Mouse (Mus musculus) heart, postnatal 14 days (tissue): ENCODE data around the gene Hist1h2an. TPM values are rescaled to one million over a fixed set of nuclear protein-coding genes. Genes with fewer than 3 reads are reported as not detected.

Source experiments
- DNase-seq, 2 experiments: peaks; one replicate each; pipeline ENCODE4 v3.0.0; 2021 to 2022
- intact Hi-C: fragments of 180-260 bp; cut with DNase I; formaldehyde crosslinking; loops from one replicate; pipeline ENCODE4 v1.15.1; 2025
- microRNA-seq, 2 experiments: library from miRNA; unstranded; fragments of <30 nt; microRNA quantifications; one replicate each; pipeline ENCODE4 v1.2.0; 2021 to 2022
- total RNA-seq, 2 experiments: library from RNA; stranded (reverse); gene quantifications; 2 replicates each; pipeline ENCODE4 v1.2.3; 2021

Hist1h2an gene
- total RNA-seq, 2 experiments from 2014 or later: 10.5 to 19.2 TPM

DNA sequence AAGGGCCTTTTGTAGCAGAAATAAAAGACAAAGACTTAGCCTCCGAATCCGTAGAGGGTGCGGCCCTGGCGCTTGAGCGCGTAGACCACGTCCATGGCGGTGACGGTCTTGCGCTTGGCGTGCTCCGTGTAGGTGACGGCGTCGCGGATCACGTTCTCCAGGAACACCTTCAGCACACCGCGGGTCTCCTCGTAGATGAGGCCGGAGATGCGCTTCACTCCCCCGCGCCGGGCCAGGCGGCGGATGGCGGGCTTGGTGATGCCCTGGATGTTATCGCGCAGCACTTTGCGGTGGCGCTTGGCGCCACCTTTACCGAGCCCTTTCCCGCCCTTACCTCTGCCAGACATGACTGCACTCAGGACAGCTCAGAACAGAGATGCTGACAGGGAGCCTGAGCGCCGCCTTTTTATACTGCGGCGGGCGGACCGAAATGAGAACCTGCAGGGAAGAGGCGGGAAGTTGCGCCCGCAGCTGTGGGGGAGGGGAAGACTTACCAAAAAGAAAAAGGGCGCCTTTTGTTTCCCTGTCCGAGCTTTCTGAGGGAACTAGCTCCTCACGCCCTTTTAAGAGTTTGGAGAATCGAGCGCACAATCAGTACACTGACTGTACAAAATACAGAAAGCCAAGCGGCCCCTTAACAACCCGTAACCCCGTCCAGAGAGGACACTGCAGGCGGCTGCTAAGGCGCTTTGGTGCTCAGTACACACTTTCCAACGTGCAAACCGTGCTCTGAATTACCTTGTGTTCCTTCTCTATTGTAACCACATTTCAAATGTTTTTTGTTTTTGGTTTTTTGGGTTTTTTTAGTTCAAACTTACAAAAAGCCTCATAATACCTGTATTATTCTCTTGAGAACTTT, 36.6 kb downstream of the Hist1h2an start, which contains the start of gene Hist1h4k:
Gene Hist1h4k, minus strand, starts transcription at position 347 of the 859 bp plus-strand sequence.
- DNase-seq: peak; percentile 88 to 93
- intact Hi-C loops: loop anchor here (1.0 to 10.0 kb wide), 2 partner anchors 16 to 1834 kb away; partner anchors contain the start of gene Hist1h4d

DNA sequence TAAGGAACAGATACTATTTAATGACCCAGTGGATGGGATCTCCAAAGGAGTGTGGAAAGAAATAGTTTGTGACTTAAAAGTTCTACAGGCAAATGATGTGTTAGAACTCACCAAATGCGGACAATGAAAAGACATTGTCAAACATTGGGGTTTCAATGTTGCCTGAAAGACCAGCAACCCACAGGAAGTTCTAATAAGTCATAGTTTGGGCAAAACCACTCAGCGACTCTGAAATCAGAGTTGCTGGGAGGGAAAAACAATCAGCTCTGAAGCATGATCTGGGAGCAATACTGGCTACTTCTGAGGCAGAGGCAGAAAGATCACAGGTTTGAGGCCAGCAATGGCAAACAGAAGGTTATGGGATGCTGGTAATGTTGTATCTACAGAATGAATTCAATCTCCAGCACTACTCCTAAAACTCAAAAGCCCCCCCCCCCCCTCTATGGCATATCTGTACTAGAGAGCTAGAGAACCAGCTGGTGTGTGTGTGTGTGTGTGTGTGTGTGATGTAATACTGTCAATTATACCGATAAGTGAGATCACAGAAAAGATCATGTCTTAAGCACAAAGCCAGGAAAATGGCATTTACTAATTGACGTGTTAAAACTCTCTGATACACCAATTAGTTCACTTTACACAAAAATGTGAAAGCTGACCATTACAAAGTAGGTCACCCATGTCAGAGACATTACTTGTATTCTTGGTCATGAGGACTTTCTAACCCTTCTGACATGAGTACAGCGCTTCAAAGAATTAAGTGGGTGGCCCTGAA, 37.4 kb downstream of the Hist1h2an start:
- intact Hi-C loops: loop anchor here (1.0 to 10.0 kb wide), 2 partner anchors 15 to 1835 kb away; partner anchors contain the start of gene Hist1h4d
- DNase-seq: no peak

DNA sequence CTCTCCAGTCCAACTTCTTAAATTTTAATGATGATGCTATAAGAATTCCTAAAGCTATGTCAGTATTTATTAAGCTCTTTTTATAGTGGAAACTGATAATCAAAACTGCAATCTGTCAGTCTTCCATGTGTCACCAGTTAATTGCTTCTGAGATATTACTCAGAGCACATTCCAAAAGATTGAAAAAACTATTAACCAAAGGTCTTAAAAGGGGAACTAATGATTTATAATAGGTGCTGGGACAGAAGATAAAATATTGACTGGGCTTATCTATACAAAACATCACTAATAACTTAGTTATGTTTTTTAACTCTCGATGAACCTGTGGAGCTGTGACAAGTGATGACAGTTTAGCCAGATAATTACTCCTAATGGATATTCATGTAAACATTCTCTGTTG, 42.0 kb downstream of the Hist1h2an start:
- DNase-seq: no peak
- intact Hi-C loops: no loop called here

Small RNA genes within 50 kb of the gene (microRNA-seq; reads per million reads assigned to microRNA genes)
- gene Gm19658 (0 reads per million in 2 experiments), gene Gm44346 (0 reads per million in 2 experiments), gene Gm44454 (0 reads per million in 2 experiments), gene Gm44466 (0 reads per million in 2 experiments)

Other genes with a start within 250 kb of the Hist1h2an start
- not detected for gene Olfr1366, start 244.4 kb downstream of the Hist1h2an start, total RNA-seq
- not detected for gene Olfr1535, start 227.3 kb downstream of the Hist1h2an start, total RNA-seq
- not detected for gene Olfr1364, start 205.5 kb downstream of the Hist1h2an start, total RNA-seq
- not detected for gene Olfr1362, start 173.2 kb downstream of the Hist1h2an start, total RNA-seq
- gene Olfr11, start 144.7 kb downstream of the Hist1h2an start, total RNA-seq: not detected
- not detected for gene Olfr1361, start 123.8 kb downstream of the Hist1h2an start, total RNA-seq
- gene Olfr1360, start 109.8 kb downstream of the Hist1h2an start, total RNA-seq: not detected
- gene Olfr1359, start 89.1 kb downstream of the Hist1h2an start, total RNA-seq: not detected
- gene Hist1h2bl, start 71.1 kb downstream of the Hist1h2an start, total RNA-seq: 100 to 1,000 TPM in 1 of 2 experiments, 10 to 100 TPM in 1; 66.3 to 130 TPM
- 100 to 1,000 TPM in 1 of 2 experiments, 10 to 100 TPM in 1; 51.5 to 150 TPM for gene Hist1h2ai, start 70.8 kb downstream of the Hist1h2an start, total RNA-seq
- 100 to 1,000 TPM in 1 of 2 experiments, 10 to 100 TPM in 1; 82.7 to 215 TPM for gene Hist1h3h, start 69.6 kb downstream of the Hist1h2an start, total RNA-seq
- gene Hist1h2bm, start 65.2 kb downstream of the Hist1h2an start, total RNA-seq: 10 to 100 TPM; 21.5 to 40.5 TPM
- gene Hist1h4j, start 52.2 kb downstream of the Hist1h2an start, total RNA-seq: 10 to 100 TPM; 13.0 to 25.4 TPM
- gene Hist1h4k, start 36.7 kb downstream of the Hist1h2an start, total RNA-seq: 100 to 1,000 TPM; 128 to 321 TPM
- gene Hist1h2ak, start 33.4 kb downstream of the Hist1h2an start, total RNA-seq: 10 to 100 TPM; 16.6 to 53.8 TPM
- 10 to 100 TPM; 34.2 to 84.3 TPM for gene Hist1h2bn, start 33.1 kb downstream of the Hist1h2an start, total RNA-seq
- 10 to 100 TPM; 33.7 to 72.0 TPM for gene Hist1h1b, start 6.6 kb downstream of the Hist1h2an start, total RNA-seq
- gene Hist1h3i, start 3.8 kb downstream of the Hist1h2an start, total RNA-seq: 100 to 1,000 TPM in 1 of 2 experiments, 10 to 100 TPM in 1; 74.9 to 156 TPM
- 10 to 100 TPM; 19.6 to 53.2 TPM for gene Hist1h2bp, start 243 bp upstream of the Hist1h2an start, total RNA-seq
- 100 to 1,000 TPM in 1 of 2 experiments, 10 to 100 TPM in 1; 53.2 to 110 TPM for gene Hist1h2bq, start 23.0 kb upstream of the Hist1h2an start, total RNA-seq
- gene Hist1h2ao, start 23.2 kb upstream of the Hist1h2an start, total RNA-seq: not detected
- gene Hist1h4m, start 24.5 kb upstream of the Hist1h2an start, total RNA-seq: 100 to 1,000 TPM; 163 to 280 TPM
- 10 to 100 TPM in 1 of 2 experiments, 1 to 10 TPM in 1; 9.1 to 16.3 TPM for gene Hist1h4n, start 45.0 kb upstream of the Hist1h2an start, total RNA-seq
- gene Hist1h2ap, start 46.3 kb upstream of the Hist1h2an start, total RNA-seq: 100 to 1,000 TPM in 1 of 2 experiments, 10 to 100 TPM in 1; 85.4 to 183 TPM
- gene Hist1h2br, start 46.5 kb upstream of the Hist1h2an start, total RNA-seq: 100 to 1,000 TPM in 1 of 2 experiments, 10 to 100 TPM in 1; 52.5 to 108 TPM
- gene Zfp184, start 157.9 kb upstream of the Hist1h2an start, total RNA-seq: under 1 TPM; 0.62 to 0.90 TPM
- gene Pom121l2, start 194.0 kb upstream of the Hist1h2an start, total RNA-seq: not detected
- gene Prss16, start 222.5 kb upstream of the Hist1h2an start, total RNA-seq: 10 to 100 TPM in 1 of 2 experiments, not detected in 1; 11.6 TPM
- gene Hist1h2ah, start 248.3 kb upstream of the Hist1h2an start, total RNA-seq: 100 to 1,000 TPM in 1 of 2 experiments, 10 to 100 TPM in 1; 69.3 to 132 TPM
- gene Hist1h2bk, start 248.7 kb upstream of the Hist1h2an start, total RNA-seq: 100 to 1,000 TPM in 1 of 2 experiments, 10 to 100 TPM in 1; 67.9 to 160 TPM